Mouse (Mus musculus): ENCODE results near the gene Plscr1. TPM values are rescaled to one million over a fixed set of nuclear protein-coding genes. Genes with fewer than 3 reads are reported as not detected.
A peak's percentile ranks its signal among the peaks of the same experiment; 100 is the strongest.

Gene Plscr1
- polyA plus RNA-seq, 1 experiment from 2014 or later: 152 TPM

DNA sequence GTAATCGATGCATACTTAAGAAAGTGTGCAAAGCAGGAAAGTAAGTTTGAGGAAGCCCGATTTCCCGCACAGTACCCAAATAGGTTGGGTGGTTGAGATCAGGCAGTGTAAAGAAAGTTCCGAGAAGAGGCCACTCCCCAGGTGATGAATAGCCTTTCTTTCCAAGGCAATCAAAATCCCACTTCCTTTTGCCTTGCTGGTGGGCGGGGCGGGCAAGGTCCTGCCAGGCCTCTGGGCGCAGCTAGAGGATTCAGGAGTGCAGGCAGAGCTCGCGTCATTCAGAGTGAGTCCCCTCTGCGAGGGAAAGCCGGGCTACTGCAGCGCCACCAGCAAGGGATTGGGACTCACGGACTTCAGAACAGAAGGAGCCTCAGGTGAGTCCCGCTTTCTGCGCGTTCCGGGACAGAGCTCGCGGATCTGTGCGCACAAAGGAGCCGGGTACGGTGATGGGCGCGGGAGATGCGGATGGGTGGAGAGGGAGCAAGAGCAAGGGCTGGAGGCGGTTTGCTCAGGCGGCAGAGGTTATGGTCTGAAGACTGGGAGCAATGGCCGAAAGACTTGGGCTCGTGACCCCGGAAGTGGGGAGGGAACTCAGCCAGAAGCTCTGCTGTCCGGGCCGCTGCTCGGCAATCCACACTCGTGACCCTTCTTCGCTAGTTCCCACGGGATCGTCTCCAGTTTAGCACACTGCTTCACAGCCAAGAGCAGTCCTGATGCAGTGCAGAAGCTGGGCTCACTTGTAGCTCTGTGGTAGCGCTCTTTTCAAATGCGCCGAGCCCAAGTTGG is 630 bp downstream of the Plscr1 start:
- peak overlapping the region; percentile 94 for H3K27ac ChIP-seq (ENCODE audit: low read depth, low read length)
- under 1% methylated on average over 40 of the region's 40 CpGs for WGBS
- H3K4me3 ChIP-seq (ENCODE audit: low read depth, low read length): peak overlapping the region; percentile 56
- H3K27me3 ChIP-seq (replicated peaks; ENCODE audit: control insufficient read depth, insufficient read depth, low read length): no peaks in the 10 kb centered on the region
- H3K36me3 ChIP-seq (ENCODE audit: control insufficient read depth, insufficient read depth): no peaks in the 10 kb centered on the region
- peak; percentile 43; the same call in 1 of the 2 replicates for TF ChIP-seq CTCF (IDR thresholded peaks at IDR 0.05; ENCODE audit: low read depth)
- H3K4me2 ChIP-seq (replicated peaks; ENCODE audit: low read depth): peak overlapping the region; percentile 67
- peak; percentile 97 for ATAC-seq
- peak overlapping the region; percentile 66 for H3K9ac ChIP-seq (ENCODE audit: low read depth, low read length)
- no peaks in the 10 kb centered on the region for H3K9me3 ChIP-seq (ENCODE audit: control insufficient read depth)
- H3K4me1 ChIP-seq (replicated peaks; ENCODE audit: control insufficient read depth, insufficient read depth, low read length): no peaks in the 10 kb centered on the region

DNA sequence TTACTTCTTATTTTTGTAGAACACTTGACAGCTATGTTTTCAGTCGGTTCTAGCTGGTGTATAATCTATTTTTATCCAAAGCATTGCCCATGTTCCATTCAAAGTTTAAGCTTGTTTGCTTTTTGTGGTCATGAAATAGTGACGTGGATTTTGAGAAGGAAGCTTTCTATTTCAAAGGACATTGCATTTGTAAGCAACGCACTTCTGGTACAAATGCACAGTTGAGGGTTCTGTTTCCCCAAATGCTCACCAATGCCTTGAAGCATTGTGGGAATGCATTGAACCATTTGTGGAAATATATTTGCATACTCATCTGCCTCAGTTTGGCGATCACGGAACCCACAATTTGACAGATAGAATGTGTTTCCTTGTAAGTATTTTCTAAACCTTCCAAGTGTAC is 3.2 kb downstream of the Plscr1 start:
- Histone ChIP-seq H3K9ac (ENCODE audit: low read depth, low read length) (no peak overlapping the region), H3K27ac (ENCODE audit: low read depth, low read length) (no peak overlapping the region), H3K4me1 (replicated peaks; ENCODE audit: control insufficient read depth, insufficient read depth, low read length) (no peaks in the 10 kb centered on the region), H3K4me2 (replicated peaks; ENCODE audit: low read depth) (peak overlapping the region; percentile 67; the same call in 1 of the 2 replicates), H3K27me3 (replicated peaks; ENCODE audit: control insufficient read depth, insufficient read depth, low read length) (no peaks in the 10 kb centered on the region), H3K36me3 (ENCODE audit: control insufficient read depth, insufficient read depth) (no peaks in the 10 kb centered on the region), H3K9me3 (ENCODE audit: control insufficient read depth) (no peaks in the 10 kb centered on the region), H3K4me3 (ENCODE audit: low read depth, low read length) (no peak overlapping the region)
- 71% methylated on average over 5 of the region's 5 CpGs for WGBS
- TF ChIP-seq CTCF (IDR thresholded peaks at IDR 0.05; ENCODE audit: low read depth): no peak
- ATAC-seq: no peak

DNA sequence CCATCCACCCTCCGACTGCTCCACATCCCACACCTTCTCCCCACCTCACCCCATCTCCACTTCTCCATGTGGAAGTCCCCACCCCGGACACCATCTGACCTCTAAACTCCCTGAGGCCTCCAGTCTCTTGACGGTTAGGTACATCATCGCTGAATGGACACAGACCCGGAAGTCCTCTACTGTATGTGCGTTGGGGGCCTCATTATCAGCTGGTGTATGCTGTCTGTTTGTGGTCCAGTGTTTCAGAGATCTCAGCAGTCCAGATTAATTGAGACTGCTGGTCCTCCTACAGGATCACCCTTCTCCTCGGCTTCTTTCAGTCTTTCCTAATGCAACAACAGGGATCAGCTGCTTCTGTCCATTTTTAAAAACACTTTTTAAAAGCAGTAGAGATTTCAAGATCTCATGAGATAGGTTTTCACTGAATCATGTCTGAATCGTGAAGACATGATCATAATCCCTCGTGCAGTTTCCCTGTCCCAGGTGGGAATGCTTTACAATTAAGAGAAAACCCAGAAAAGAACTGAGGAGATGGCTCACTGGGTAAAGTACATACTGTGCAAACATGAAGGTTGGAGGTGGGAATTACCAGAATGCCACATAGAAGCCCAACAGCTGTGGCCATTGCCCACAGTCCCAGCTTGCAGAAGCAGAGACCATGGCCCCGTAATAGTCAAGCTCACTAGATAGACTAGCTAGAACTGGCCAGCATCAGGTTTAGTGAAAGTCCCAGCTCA is 4.2 kb downstream of the Plscr1 start:
- WGBS: 68% methylated on average over 10 of the region's 10 CpGs
- H3K27ac ChIP-seq (ENCODE audit: low read depth, low read length): no peak overlapping the region
- H3K9ac ChIP-seq (ENCODE audit: low read depth, low read length): no peak overlapping the region
- no peaks in the 10 kb centered on the region for H3K9me3 ChIP-seq (ENCODE audit: control insufficient read depth)
- no peaks in the 10 kb centered on the region for H3K4me1 ChIP-seq (replicated peaks; ENCODE audit: control insufficient read depth, insufficient read depth, low read length)
- TF ChIP-seq CTCF (IDR thresholded peaks at IDR 0.05; ENCODE audit: low read depth): no peak
- no peaks in the 10 kb centered on the region for H3K27me3 ChIP-seq (replicated peaks; ENCODE audit: control insufficient read depth, insufficient read depth, low read length)
- no peaks in the 10 kb centered on the region for H3K36me3 ChIP-seq (ENCODE audit: control insufficient read depth, insufficient read depth)
- ATAC-seq: no peak
- no peak overlapping the region for H3K4me3 ChIP-seq (ENCODE audit: low read depth, low read length)
- no peak overlapping the region for H3K4me2 ChIP-seq (replicated peaks; ENCODE audit: low read depth)

DNA sequence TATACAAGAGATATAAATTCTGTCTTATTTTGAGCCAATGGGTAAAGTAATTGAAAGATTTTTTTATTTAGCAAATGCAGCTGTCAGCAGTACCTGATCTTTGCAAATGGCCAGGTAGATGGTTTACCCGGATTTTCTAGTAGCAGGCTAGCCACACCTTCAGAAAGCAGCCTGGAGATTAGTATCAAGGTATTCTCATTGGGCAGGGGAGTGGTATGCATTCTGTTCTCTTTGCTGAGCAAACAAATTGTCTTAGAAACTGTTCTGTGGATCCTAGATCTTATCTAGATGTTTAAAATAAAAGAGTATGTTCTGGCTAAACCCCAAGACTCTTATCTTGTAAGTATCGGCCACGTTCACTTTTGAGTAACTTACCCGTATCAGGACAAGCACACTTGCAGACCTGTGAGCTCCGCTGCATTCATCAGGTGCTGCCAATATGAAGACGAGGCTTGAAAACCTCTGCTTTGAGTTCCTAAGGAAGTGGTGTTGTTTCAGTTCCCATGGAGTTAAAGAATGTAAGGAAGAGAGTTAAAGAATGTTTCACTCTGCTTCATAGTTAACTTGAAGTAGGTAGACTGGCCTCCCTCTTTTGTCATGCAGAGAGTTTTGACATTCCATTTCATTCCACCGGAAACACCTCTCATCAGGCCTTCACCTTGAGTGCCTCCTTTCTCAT is 11.1 kb downstream of the Plscr1 start:
- H3K4me1 ChIP-seq (replicated peaks; ENCODE audit: control insufficient read depth, insufficient read depth, low read length): no peaks in the 10 kb centered on the region
- no peaks in the 10 kb centered on the region for H3K27me3 ChIP-seq (replicated peaks; ENCODE audit: control insufficient read depth, insufficient read depth, low read length)
- H3K27ac ChIP-seq (ENCODE audit: low read depth, low read length): no peak overlapping the region
- no peak overlapping the region for H3K4me2 ChIP-seq (replicated peaks; ENCODE audit: low read depth)
- no peak overlapping the region for H3K4me3 ChIP-seq (ENCODE audit: low read depth, low read length)
- peaks cover 26% of the 10 kb centered on the region for H3K36me3 ChIP-seq (ENCODE audit: control insufficient read depth, insufficient read depth)
- no peak overlapping the region for H3K9ac ChIP-seq (ENCODE audit: low read depth, low read length)
- no peaks in the 10 kb centered on the region for H3K9me3 ChIP-seq (ENCODE audit: control insufficient read depth)
- 43% methylated on average over 7 of the region's 7 CpGs for WGBS
- no peak for ATAC-seq
- TF ChIP-seq CTCF (IDR thresholded peaks at IDR 0.05; ENCODE audit: low read depth): no peak

DNA sequence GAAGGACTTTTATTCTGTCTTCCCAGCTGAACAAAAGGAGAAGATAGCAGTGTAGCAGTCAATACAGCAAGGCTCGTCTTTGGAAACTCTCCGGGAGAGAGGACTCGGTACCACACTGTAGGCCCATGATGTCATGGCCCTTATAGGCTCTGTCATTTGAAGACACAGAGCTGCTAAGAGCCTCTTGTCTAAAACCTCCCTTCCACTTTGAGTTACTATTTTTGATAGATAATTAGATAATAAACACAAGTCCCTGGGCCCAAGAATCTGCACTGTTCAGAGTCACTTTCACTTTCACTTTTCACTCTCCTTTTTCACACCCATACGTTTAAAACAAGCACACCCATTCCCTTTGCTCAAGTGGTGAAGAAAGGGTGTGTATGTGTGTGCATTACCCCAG is 16.2 kb downstream of the Plscr1 start:
- H3K4me2 ChIP-seq (replicated peaks; ENCODE audit: low read depth): peak overlapping the region; percentile 27
- no peak overlapping the region for H3K4me3 ChIP-seq (ENCODE audit: low read depth, low read length)
- no peak overlapping the region for H3K27ac ChIP-seq (ENCODE audit: low read depth, low read length)
- H3K27me3 ChIP-seq (replicated peaks; ENCODE audit: control insufficient read depth, insufficient read depth, low read length): no peaks in the 10 kb centered on the region
- no peaks in the 10 kb centered on the region for H3K4me1 ChIP-seq (replicated peaks; ENCODE audit: control insufficient read depth, insufficient read depth, low read length)
- no peak for TF ChIP-seq CTCF (IDR thresholded peaks at IDR 0.05; ENCODE audit: low read depth)
- 52% methylated on average over 4 of the region's 4 CpGs for WGBS
- no peak for ATAC-seq
- no peaks in the 10 kb centered on the region for H3K9me3 ChIP-seq (ENCODE audit: control insufficient read depth)
- no peak overlapping the region for H3K9ac ChIP-seq (ENCODE audit: low read depth, low read length)
- peaks cover 40% of the 10 kb centered on the region for H3K36me3 ChIP-seq (ENCODE audit: control insufficient read depth, insufficient read depth)

DNA sequence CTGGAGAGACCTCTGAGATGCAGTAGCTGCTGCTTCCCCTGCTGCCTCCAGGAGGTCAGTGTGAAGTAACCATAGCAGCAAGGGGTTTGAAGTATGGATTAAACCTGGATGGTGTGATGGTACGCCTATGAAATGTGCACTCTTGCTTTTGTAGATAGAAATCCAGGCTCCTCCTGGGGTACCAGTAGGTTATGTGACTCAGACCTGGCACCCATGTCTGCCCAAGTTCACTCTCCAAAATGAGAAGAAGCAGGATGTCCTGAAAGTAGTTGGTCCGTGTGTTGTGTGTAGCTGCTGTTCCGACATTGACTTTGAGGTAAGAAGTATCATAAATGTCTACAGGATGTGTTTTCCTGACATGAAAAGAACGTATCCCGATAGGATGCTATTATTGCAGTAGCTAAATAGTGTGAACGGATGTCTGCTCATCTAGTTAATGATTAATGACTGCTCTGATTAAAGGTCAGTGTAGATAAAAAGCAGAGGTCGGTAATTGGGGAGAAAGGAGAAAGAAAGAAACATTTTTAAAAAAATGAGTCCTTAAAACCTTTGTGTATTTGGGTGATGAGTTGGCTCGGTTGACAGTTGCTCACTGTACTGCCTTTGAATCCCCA is 17.1 kb downstream of the Plscr1 start:
- peak; percentile 71 for ATAC-seq
- no peak overlapping the region for H3K27ac ChIP-seq (ENCODE audit: low read depth, low read length)
- no peak overlapping the region for H3K4me2 ChIP-seq (replicated peaks; ENCODE audit: low read depth)
- no peaks in the 10 kb centered on the region for H3K4me1 ChIP-seq (replicated peaks; ENCODE audit: control insufficient read depth, insufficient read depth, low read length)
- H3K36me3 ChIP-seq (ENCODE audit: control insufficient read depth, insufficient read depth): peaks cover 35% of the 10 kb centered on the region
- H3K9me3 ChIP-seq (ENCODE audit: control insufficient read depth): no peaks in the 10 kb centered on the region
- TF ChIP-seq CTCF (IDR thresholded peaks at IDR 0.05; ENCODE audit: low read depth): no peak
- no peak overlapping the region for H3K9ac ChIP-seq (ENCODE audit: low read depth, low read length)
- WGBS: 30% methylated on average over 8 of the region's 8 CpGs
- no peaks in the 10 kb centered on the region for H3K27me3 ChIP-seq (replicated peaks; ENCODE audit: control insufficient read depth, insufficient read depth, low read length)
- no peak overlapping the region for H3K4me3 ChIP-seq (ENCODE audit: low read depth, low read length)

All from intestine, postnatal 0 days (tissue).